In the genomic region with DNA sequence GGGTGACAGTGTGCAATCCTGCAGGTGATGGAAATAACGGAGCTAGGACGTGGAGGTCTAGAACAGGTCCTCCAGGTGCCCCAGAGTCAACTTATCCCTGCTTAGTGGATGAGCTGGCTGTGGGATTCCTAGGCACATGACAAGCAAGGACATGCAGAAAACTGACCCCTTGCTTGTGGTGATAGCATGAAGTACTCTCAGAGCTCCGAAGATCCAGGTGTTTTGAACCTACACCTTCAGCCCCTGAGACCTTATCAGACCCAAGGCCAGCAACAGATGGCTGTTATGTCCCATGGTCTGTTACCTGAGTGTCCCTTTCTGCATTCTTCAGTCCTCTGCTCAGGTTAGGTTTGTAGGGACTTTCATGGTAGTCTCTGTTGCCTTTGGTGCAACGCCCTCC, we compare ENCODE assay signal across 8 mouse cellular contexts. TPM values are rescaled to one million over a fixed set of nuclear protein-coding genes. Genes with fewer than 3 reads are reported as not detected.
A peak's percentile ranks its signal among the peaks of the same experiment; 100 is the strongest.
DNase-seq lines count a peak whose midpoint lies in the region; ATAC-seq and TF ChIP-seq lines count a peak whose summit lies in the region.

No protein-coding gene starts in this region.

- TF ChIP-seq RAD21 in CH12.LX (IDR thresholded peaks at IDR 0.05; ENCODE audit: low read depth, low read length) = no peak

- dilution Hi-C loops in CH12.LX (cut with MboI; ENCODE audit: extremely low pct_ligation_motif_present, extremely low pct_unique_long_range_greater_than_20kb, low sequenced_read_pairs) = no loop called here

- H3K9me3 ChIP-seq in CH12.LX (replicated peaks; ENCODE audit: low read length) = no peaks in the 10 kb centered on the region
- no peaks in the 10 kb centered on the region for H3K9me3 ChIP-seq in forebrain, postnatal 0 days (ENCODE audit: low read length)

- peaks cover 16% of the 10 kb centered on the region for H3K27me3 ChIP-seq in CH12.LX (replicated peaks)
- 0 out of 2 replicates have a peak, but pooled peaks cover 4% of the 10 kb centered on the region for H3K27me3 ChIP-seq in forebrain, postnatal 0 days (ENCODE audit: insufficient read depth, low read length)

- DNase-seq in embryo, embryonic 10 days (ENCODE audit: low spot score) = peak; percentile 35
- no peak for DNase-seq in embryo, embryonic 9.5 days (ENCODE audit: extremely low spot score)
- no peak for DNase-seq in CH12.LX (ENCODE audit: extremely low read depth)
- DNase-seq in forebrain, postnatal 0 days = peak; percentile 25
- no peak for DNase-seq in ovary, adult 18-20 months (ENCODE audit: low spot score)
- DNase-seq in T-cell, adult 2 months (ENCODE audit: low spot score) = no peak
- DNase-seq in cerebellum, adult 18-20 months = no peak

- no peak overlapping the region for H3K9ac ChIP-seq in CH12.LX (ENCODE audit: insufficient read depth, low read depth)
- H3K9ac ChIP-seq in forebrain, postnatal 0 days = peak overlapping the region; percentile 75

- H3K27ac ChIP-seq in CH12.LX (ENCODE audit: insufficient read depth, low read depth) = no peak overlapping the region
- no peak overlapping the region for H3K27ac ChIP-seq in forebrain, postnatal 0 days (ENCODE audit: low read depth, low read length)

- no peaks in the 10 kb centered on the region for H3K79me2 ChIP-seq in CH12.LX (replicated peaks; ENCODE audit: control insufficient read depth, extremely low read depth, insufficient read depth, poor library complexity, severe bottlenecking)

- peak overlapping the region; percentile 94 for H3K4me2 ChIP-seq in CH12.LX (ENCODE audit: insufficient read depth, low read depth, poor library complexity, severe bottlenecking)
- H3K4me2 ChIP-seq in forebrain, postnatal 0 days (ENCODE audit: low read depth) = peak overlapping the region; percentile 94

- no peak for ATAC-seq in forebrain, postnatal 0 days
- ATAC-seq in megakaryocyte, adult 5-6 weeks (ENCODE audit: poor library complexity, severe bottlenecking) = 0 out of 2 replicates have a peak, but pooled peaks have one; percentile 1

- TF ChIP-seq EP300 in CH12.LX (IDR thresholded peaks at IDR 0.05; ENCODE audit: low read length) = no peak

- H3K36me3 ChIP-seq in CH12.LX (replicated peaks in 1 of 2; ENCODE audit: control insufficient read depth in 1 of 2, insufficient read depth in 1 of 2, low read length in 1 of 2) = no peaks in the 10 kb centered on the region
- H3K36me3 ChIP-seq in forebrain, postnatal 0 days (ENCODE audit: insufficient read depth) = no peaks in the 10 kb centered on the region

- peak overlapping the region in 2 of 3 experiments; percentile 60 to 77 for H3K4me3 ChIP-seq in CH12.LX (replicated peaks in 1 of 3; ENCODE audit: low read depth in 2 of 3, low read length in 2 of 3, poor library complexity in 1 of 3)
- H3K4me3 ChIP-seq in forebrain, postnatal 0 days (ENCODE audit: low read depth, low read length) = peak overlapping the region; percentile 63

- WGBS in forebrain, postnatal 0 days = 32% methylated on average over 4 of the region's 4 CpGs

- in situ Hi-C loops in CH12.LX (cut with MboI; ENCODE audit: low pct_ligation_motif_present, low pct_unique_long_range_greater_than_20kb, low sequenced_read_pairs) = no loop called here

- TF ChIP-seq POLR2A in CH12.LX (IDR thresholded peaks at IDR 0.05; ENCODE audit: low read depth, low read length) = no peak

- TF ChIP-seq CTCF in CH12.LX (conservative IDR thresholded peaks at IDR 0.05 in 1 of 2, IDR thresholded peaks at IDR 0.05 in 1 of 2; ENCODE audit: low read depth in 2 of 2, low read length in 2 of 2) = no peak
- no peak for TF ChIP-seq CTCF in forebrain, postnatal 0 days (IDR thresholded peaks at IDR 0.05; ENCODE audit: low read depth)

- peaks cover 10 to 49% of the 10 kb centered on the region in 2 experiments for H3K4me1 ChIP-seq in CH12.LX (ENCODE audit: control insufficient read depth in 1 of 2, insufficient read depth in 2 of 2)
- 0 out of 2 replicates have a peak, but pooled peaks cover 4% of the 10 kb centered on the region for H3K4me1 ChIP-seq in forebrain, postnatal 0 days (ENCODE audit: insufficient read depth)

TF ChIP-seq in CH12.LX, 34 proteins besides CTCF, POLR2A, EP300 and RAD21:
- TF ChIP-seq ZC3H11A (IDR thresholded peaks at IDR 0.05; ENCODE audit: low read depth, low read length) = no peak
- no peak for TF ChIP-seq KAT2A (IDR thresholded peaks at IDR 0.05; ENCODE audit: insufficient replicate concordance, low read length)
- TF ChIP-seq GABPA (IDR thresholded peaks at IDR 0.05; ENCODE audit: insufficient replicate concordance, low read depth, low read length) = no peak
- no peak for TF ChIP-seq PAX5 (IDR thresholded peaks at IDR 0.05; ENCODE audit: low read length)
- no peak for TF ChIP-seq MEF2A (IDR thresholded peaks at IDR 0.05; ENCODE audit: borderline replicate concordance, low read depth, low read length)
- TF ChIP-seq ELF1 (IDR thresholded peaks at IDR 0.05; ENCODE audit: low read depth, low read length) = no peak
- TF ChIP-seq MXI1 (IDR thresholded peaks at IDR 0.05; ENCODE audit: low read depth, low read length) = no peak
- no peak for TF ChIP-seq ETS1 (conservative IDR thresholded peaks at IDR 0.05; ENCODE audit: low read depth, low read length)
- TF ChIP-seq MYC (IDR thresholded peaks at IDR 0.05; ENCODE audit: low read depth, low read length) = no peak
- no peak for TF ChIP-seq TBP (conservative IDR thresholded peaks at IDR 0.05; ENCODE audit: low read depth, low read length)
- no peak for TF ChIP-seq RCOR1 (conservative IDR thresholded peaks at IDR 0.05; ENCODE audit: low read depth, low read length)
- TF ChIP-seq NRF1 (IDR thresholded peaks at IDR 0.05; ENCODE audit: low read depth, low read length) = no peak
- no peak for TF ChIP-seq USF1 (IDR thresholded peaks at IDR 0.05; ENCODE audit: low read depth, low read length)
- no peak for TF ChIP-seq CHD1 (IDR thresholded peaks at IDR 0.05; ENCODE audit: low read depth, low read length)

RNA-seq across cellular contexts. Expression of a gene that starts 2.0 kb away (rescaled TPM):
- total RNA-seq in CH12.LX (2012; rRNA removed) (12.4 and 17.3 TPM in 2 replicates), CH12.LX (2014; rRNA removed) (12.2 and 14.8 TPM in 2 replicates)
- 12.7 and 15.1 TPM in 2 replicates for polyA plus RNA-seq in CH12.LX (2012; ENCODE audit: insufficient read length, low read depth)
- 133 and 138 TPM in 2 replicates for total RNA-seq in forebrain, postnatal 0 days (2014; rRNA removed)
- polyA plus RNA-seq in forebrain, postnatal 0 days (2015; fragmentation: Nextera tagmentation; extraction: Ambion mirVana) = 172 and 210 TPM in 2 replicates
- total RNA-seq in megakaryocyte, adult 5-6 weeks (2015) = 3.3 and 8.2 TPM in 2 replicates
- 3.1 and 6.4 TPM in 2 replicates for total RNA-seq in megakaryocyte, adult 5-6 weeks (2017)

Comparison
In these comparisons a context has a peak if more than half of its experiments do, and no peak if none do; other contexts are left out.
1. DNase-seq: peak in embryo, embryonic 10 days (single experiment) and forebrain, postnatal 0 days (single experiment); none in embryo, embryonic 9.5 days (single experiment), CH12.LX (single experiment), ovary, adult 18-20 months (single experiment), T-cell, adult 2 months (single experiment) and cerebellum, adult 18-20 months (0 of 2).